ENCODE assay signal across 8 mouse cellular contexts in the genomic region with DNA sequence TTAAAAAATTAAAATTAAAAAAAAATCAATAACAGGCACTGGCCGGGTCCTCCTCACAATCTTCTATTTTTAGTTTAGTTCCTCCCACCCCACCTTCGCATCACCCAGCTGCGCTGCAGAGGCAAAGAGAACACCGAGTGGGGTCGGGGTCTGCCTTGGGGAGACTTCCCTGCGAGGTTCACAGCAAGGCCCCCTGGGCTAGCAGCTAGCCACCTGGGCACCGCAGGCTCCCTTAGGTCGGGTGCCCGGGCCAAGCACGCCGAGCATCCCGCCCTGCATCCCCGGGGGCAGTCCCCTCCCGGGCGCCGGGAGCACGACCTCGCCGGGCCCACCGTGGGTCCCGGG. TPM values are rescaled to one million over a fixed set of nuclear protein-coding genes. Genes with fewer than 3 reads are reported as not detected.
DNase-seq lines count a peak whose midpoint lies in the region; ATAC-seq and TF ChIP-seq lines count a peak whose summit lies in the region.

No protein-coding gene starts in this region.

- peak overlapping the region; percentile 75 for H3K27ac ChIP-seq in heart, embryonic 11.5 days (ENCODE audit: low read depth, low read length)
- H3K27ac ChIP-seq in testis, adult 2 months (ENCODE audit: control insufficient read depth, insufficient read depth, low read depth, low read length), result no peak overlapping the region
- H3K27ac ChIP-seq in hindbrain, embryonic 14.5 days, result peak overlapping the region; percentile 90
- H3K27ac ChIP-seq in midbrain, embryonic 16.5 days (ENCODE audit: low read length), result peak overlapping the region; percentile 87

- no peak for DNase-seq in heart, postnatal 36 days
- DNase-seq in testis, postnatal 10 days (ENCODE audit: low spot score), result no peak
- DNase-seq in hindbrain, embryonic 14.5 days (ENCODE audit: low spot score), result no peak
- DNase-seq in kidney, postnatal 14 days, result no peak

- H3K4me2 ChIP-seq in heart, embryonic 11.5 days, result peak overlapping the region; percentile 81
- peak overlapping the region; percentile 74 for H3K4me2 ChIP-seq in hindbrain, embryonic 14.5 days (replicated peaks)
- H3K4me2 ChIP-seq in midbrain, embryonic 16.5 days (ENCODE audit: low read length), result peak overlapping the region; percentile 85

- no peak for TF ChIP-seq POLR2A in testis, adult 2 months (IDR thresholded peaks at IDR 0.05; ENCODE audit: control insufficient read depth, low read depth, low read length)

- H3K4me3 ChIP-seq in heart, embryonic 11.5 days (ENCODE audit: low read depth, low read length), result peak overlapping the region; percentile 83
- H3K4me3 ChIP-seq in testis, adult 2 months (ENCODE audit: control insufficient read depth, low read depth, low read length), result peak overlapping the region; percentile 73
- peak overlapping the region; percentile 62 for H3K4me3 ChIP-seq in hindbrain, embryonic 14.5 days (replicated peaks; ENCODE audit: low read length)
- peak overlapping the region; percentile 89 for H3K4me3 ChIP-seq in midbrain, embryonic 16.5 days (ENCODE audit: low read depth, low read length)

- under 1% methylated on average over 21 of the region's 21 CpGs for WGBS in heart, embryonic 11.5 days (ENCODE audit: insufficient replicate concordance)
- WGBS in hindbrain, embryonic 14.5 days, result under 1% methylated on average over 19 of the region's 21 CpGs
- 0% methylated on average over 21 of the region's 21 CpGs for WGBS in midbrain, embryonic 16.5 days

- peak overlapping the region; percentile 87 for H3K9ac ChIP-seq in heart, embryonic 11.5 days (ENCODE audit: low read depth, low read length)
- peak overlapping the region; percentile 80 for H3K9ac ChIP-seq in hindbrain, embryonic 14.5 days
- H3K9ac ChIP-seq in midbrain, embryonic 16.5 days (ENCODE audit: low read depth, low read length), result peak overlapping the region; percentile 95

- no peak; the same call in none of the 2 replicates for ATAC-seq in heart, embryonic 11.5 days (replicated peaks; ENCODE audit: insufficient number of reproducible peaks, low FRiP score, low TSS enrichment)
- ATAC-seq in hindbrain, embryonic 14.5 days (ENCODE audit: low FRiP score), result no peak
- ATAC-seq in midbrain, embryonic 16.5 days, result peak; percentile 44
- no peak for ATAC-seq in granulocyte monocyte progenitor cell, adult 5-6 weeks (replicated peaks; ENCODE audit: poor library complexity, severe bottlenecking)

- intact Hi-C loops in heart, postnatal 36 days (cut with DNase I), result loop anchor here (5.0 to 10.0 kb wide), 5 partner anchors 60 to 532 kb away; no protein-coding TSS in a partner anchor

- H3K27me3 ChIP-seq in heart, embryonic 11.5 days (ENCODE audit: control insufficient read depth, insufficient read depth, low read length), result no peaks in the 10 kb centered on the region
- no peaks in the 10 kb centered on the region for H3K27me3 ChIP-seq in testis, adult 2 months (ENCODE audit: control insufficient read depth, insufficient read depth, low read length)
- no peaks in the 10 kb centered on the region for H3K27me3 ChIP-seq in hindbrain, embryonic 14.5 days (ENCODE audit: control insufficient read depth, insufficient read depth, low read length)
- H3K27me3 ChIP-seq in midbrain, embryonic 16.5 days (ENCODE audit: control insufficient read depth, insufficient read depth, low read depth, low read length), result no peaks in the 10 kb centered on the region

- H3K36me3 ChIP-seq in heart, embryonic 11.5 days (ENCODE audit: control insufficient read depth, insufficient read depth, low read length), result no peaks in the 10 kb centered on the region
- no peaks in the 10 kb centered on the region for H3K36me3 ChIP-seq in testis, adult 2 months (ENCODE audit: control insufficient read depth, insufficient read depth, low read length)
- no peaks in the 10 kb centered on the region for H3K36me3 ChIP-seq in hindbrain, embryonic 14.5 days (replicated peaks; ENCODE audit: control insufficient read depth, insufficient read depth)
- H3K36me3 ChIP-seq in midbrain, embryonic 16.5 days (ENCODE audit: control insufficient read depth, insufficient read depth, low read length), result no peaks in the 10 kb centered on the region

- no peaks in the 10 kb centered on the region for H3K9me3 ChIP-seq in heart, embryonic 11.5 days (replicated peaks; ENCODE audit: control insufficient read depth, low read length)
- H3K9me3 ChIP-seq in hindbrain, embryonic 14.5 days (ENCODE audit: control insufficient read depth, low read length), result no peaks in the 10 kb centered on the region
- no peaks in the 10 kb centered on the region for H3K9me3 ChIP-seq in midbrain, embryonic 16.5 days (replicated peaks; ENCODE audit: control insufficient read depth, low read length, poor library complexity, severe bottlenecking)

- no peak for TF ChIP-seq CTCF in testis, adult 2 months (IDR thresholded peaks at IDR 0.05; ENCODE audit: control insufficient read depth, insufficient read depth, insufficient replicate concordance, low read depth, low read length)

- peaks cover 16% of the 10 kb centered on the region; the same call in 1 of the 2 replicates for H3K4me1 ChIP-seq in heart, embryonic 11.5 days (ENCODE audit: control insufficient read depth, insufficient read depth, low read length)
- H3K4me1 ChIP-seq in testis, adult 2 months (ENCODE audit: control insufficient read depth, insufficient read depth, low read length), result peaks cover 4% of the 10 kb centered on the region
- peaks cover 35% of the 10 kb centered on the region for H3K4me1 ChIP-seq in hindbrain, embryonic 14.5 days (replicated peaks; ENCODE audit: control insufficient read depth, insufficient read depth, low read length)
- H3K4me1 ChIP-seq in midbrain, embryonic 16.5 days (ENCODE audit: control insufficient read depth, insufficient read depth, low read length), result peaks cover 26% of the 10 kb centered on the region

RNA-seq across cellular contexts. Expression of gene Ogfrl1, which starts 15.1 kb away (rescaled TPM):
- 13.9 and 14.5 TPM in 2 replicates for polyA plus RNA-seq in heart, embryonic 11.5 days (2014; fragmentation: Nextera tagmentation; extraction: Ambion mirVana)
- 10 to 100 TPM; 16.9 to 17.8 TPM for total RNA-seq in heart, postnatal 36 days (2021)
- polyA plus RNA-seq in testis, adult 2 months (2012; rRNA removed), result 0.22 and 0.41 TPM in 2 replicates
- polyA plus RNA-seq in hindbrain, embryonic 14.5 days (2014; fragmentation: Nextera tagmentation; extraction: Ambion mirVana), result 19.5 TPM in 2 replicates
- polyA plus RNA-seq in midbrain, embryonic 16.5 days (2015; fragmentation: Nextera tagmentation; extraction: Ambion mirVana), result 10.3 and 12.3 TPM in 2 replicates
- 73.6 and 80.8 TPM in 2 replicates for total RNA-seq in granulocyte monocyte progenitor cell, adult 5-6 weeks (2014; fragmentation: Nextera tagmentation)
- 78.4 and 82.5 TPM in 2 replicates for total RNA-seq in granulocyte monocyte progenitor cell, adult 5-6 weeks (2017)
